Mouse (Mus musculus) kidney, adult 18-20 months (tissue): ENCODE results near the gene Gan.

Experiments used
- DNase-seq: peaks from one replicate; pipeline ENCODE4 v3.0.0; 2021

The Gan gene

GRCm38 (mm10) chr8:117158135-117158761 is at the start of gene Gan:
Gan (plus strand) TSS chr8:117158135.
- DNase-seq: peak; percentile 57

GRCm38 (mm10) chr8:117109018-117109711 is 48.8 kb upstream of the Gan start:
- peak; percentile 19 for DNase-seq

- peak; percentile 84 for DNase-seq
Observed at GRCm38 (mm10) chr8:117109801-117110390, 48.0 kb upstream of the Gan start.

- DNase-seq: no peak
Observed at GRCm38 (mm10) chr8:117111641-117112040, 46.3 kb upstream of the Gan start.

- no peak for DNase-seq
Observed at GRCm38 (mm10) chr8:117112261-117112660, 45.7 kb upstream of the Gan start.

GRCm38 (mm10) chr8:117115094-117115493 is 42.8 kb upstream of the Gan start:
- no peak for DNase-seq

GRCm38 (mm10) chr8:117115676-117116446 is 42.1 kb upstream of the Gan start:
- peak; percentile 31 for DNase-seq

GRCm38 (mm10) chr8:117116534-117116933 is 41.4 kb upstream of the Gan start:
- DNase-seq: no peak

- DNase-seq: no peak
Observed at GRCm38 (mm10) chr8:117118409-117118808, 39.5 kb upstream of the Gan start.

- DNase-seq: no peak
Observed at GRCm38 (mm10) chr8:117121277-117121676, 36.7 kb upstream of the Gan start.

GRCm38 (mm10) chr8:117123850-117124633 is 33.9 kb upstream of the Gan start:
- DNase-seq: peak; percentile 20

GRCm38 (mm10) chr8:117125854-117126253 is 32.1 kb upstream of the Gan start:
- DNase-seq: no peak

- DNase-seq: no peak
Observed at GRCm38 (mm10) chr8:117126411-117126810, 31.5 kb upstream of the Gan start.

- DNase-seq: no peak
Observed at GRCm38 (mm10) chr8:117127063-117127462, 30.9 kb upstream of the Gan start.

GRCm38 (mm10) chr8:117133702-117134101 is 24.2 kb upstream of the Gan start:
- no peak for DNase-seq

GRCm38 (mm10) chr8:117136351-117136750 is 21.6 kb upstream of the Gan start:
- DNase-seq: no peak

GRCm38 (mm10) chr8:117136763-117137162 is 21.2 kb upstream of the Gan start:
- DNase-seq: no peak

- DNase-seq: no peak
Observed at GRCm38 (mm10) chr8:117137357-117137756, 20.6 kb upstream of the Gan start.

GRCm38 (mm10) chr8:117148520-117148919 is 9.4 kb upstream of the Gan start:
- no peak for DNase-seq

- DNase-seq: no peak
Observed at GRCm38 (mm10) chr8:117156149-117156548, 1.8 kb upstream of the Gan start.

- no peak for DNase-seq
Observed at GRCm38 (mm10) chr8:117156866-117157768, 818 bp upstream of the Gan start.

GRCm38 (mm10) chr8:117157769-117158091 is 205 bp upstream of the Gan start:
- peak; percentile 98 for DNase-seq
